Mouse (Mus musculus) lung, adult 2 months (tissue): ENCODE results near the gene Hus1b.

Source experiments
- CTCF ChIP-seq: fragments of 200-500 bp; IDR thresholded peaks from 2 replicates; pipeline ENCODE4 v1.5.1; 2011; ENCODE audit warnings: mild to moderate bottlenecking, low read length, control low read depth; ENCODE audit not compliant: insufficient read depth
- POLR2A ChIP-seq: fragments of 200-500 bp; IDR thresholded peaks from 2 replicates; pipeline ENCODE4 v1.6.1; 2011; ENCODE audit warnings: low read depth, mild to moderate bottlenecking, control low read depth, low read length, borderline replicate concordance; ENCODE audit errors: extremely low read depth

DNA sequence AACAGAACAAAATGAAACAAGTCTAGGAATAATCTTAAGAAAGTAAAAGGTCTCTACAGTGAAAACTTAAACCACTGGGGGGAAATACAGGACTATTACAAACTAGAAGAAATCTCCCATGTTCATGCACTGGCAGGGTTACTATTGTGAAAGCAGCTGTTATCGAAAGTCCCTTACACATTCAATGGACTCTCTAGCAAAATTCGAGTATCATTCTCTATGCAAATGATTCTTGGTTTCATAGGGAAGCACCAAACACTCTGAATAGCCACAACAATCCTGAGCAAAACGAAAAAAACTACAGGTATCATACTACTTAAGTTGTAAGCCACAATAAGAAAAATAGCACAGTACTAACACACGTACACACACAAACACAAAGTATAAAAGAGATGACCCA lies 25.6 kb downstream of the Hus1b start:
- TF ChIP-seq CTCF (no peak), POLR2A (no peak)
